Mouse (Mus musculus): ENCODE data around the gene Rnf207.

Gene Rnf207

DNA sequence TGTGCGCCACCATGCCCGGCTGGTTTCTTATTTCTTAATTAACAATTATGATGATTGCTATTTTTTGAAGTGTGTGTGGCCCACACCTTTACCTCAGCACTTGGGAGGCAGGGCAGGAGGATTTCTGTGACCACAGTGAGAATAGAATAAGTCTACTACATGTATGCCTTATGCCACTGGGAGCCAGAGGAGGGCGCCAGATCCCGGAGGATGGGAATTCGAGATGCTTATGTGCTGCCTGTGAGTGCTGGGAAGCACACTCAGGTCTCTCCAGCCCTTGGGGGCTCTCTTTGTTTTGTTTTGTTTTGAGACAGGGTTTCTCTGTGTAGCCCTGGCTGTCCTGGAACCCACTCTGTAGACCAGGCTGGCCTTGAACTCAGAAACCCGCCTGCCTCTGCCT lies 9.9 kb upstream of the Rnf207 start:
- DNase-seq (ENCODE audit: low spot score): peak; percentile 34

DNA sequence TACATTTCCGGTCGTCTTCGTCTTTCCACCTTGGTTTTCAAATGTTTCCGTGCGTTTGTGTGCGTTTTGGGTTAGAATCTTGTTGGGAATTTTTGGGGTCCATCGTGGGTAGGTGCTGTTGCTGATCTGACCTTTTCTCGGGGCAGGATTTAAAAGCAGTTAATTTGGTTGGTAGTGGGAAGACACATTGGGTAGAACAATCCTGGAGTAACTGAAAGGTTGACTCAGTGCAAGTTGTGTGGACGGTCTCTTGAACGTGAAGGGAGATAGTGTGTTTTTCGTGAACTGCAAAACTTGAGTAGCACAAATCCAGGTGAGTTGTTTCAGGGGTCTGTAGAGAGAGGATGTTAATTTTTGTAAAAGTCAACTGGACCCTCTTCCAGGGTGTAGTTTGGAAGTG lies 7.8 kb upstream of the Rnf207 start:
- no peak for DNase-seq (ENCODE audit: low spot score)

DNA sequence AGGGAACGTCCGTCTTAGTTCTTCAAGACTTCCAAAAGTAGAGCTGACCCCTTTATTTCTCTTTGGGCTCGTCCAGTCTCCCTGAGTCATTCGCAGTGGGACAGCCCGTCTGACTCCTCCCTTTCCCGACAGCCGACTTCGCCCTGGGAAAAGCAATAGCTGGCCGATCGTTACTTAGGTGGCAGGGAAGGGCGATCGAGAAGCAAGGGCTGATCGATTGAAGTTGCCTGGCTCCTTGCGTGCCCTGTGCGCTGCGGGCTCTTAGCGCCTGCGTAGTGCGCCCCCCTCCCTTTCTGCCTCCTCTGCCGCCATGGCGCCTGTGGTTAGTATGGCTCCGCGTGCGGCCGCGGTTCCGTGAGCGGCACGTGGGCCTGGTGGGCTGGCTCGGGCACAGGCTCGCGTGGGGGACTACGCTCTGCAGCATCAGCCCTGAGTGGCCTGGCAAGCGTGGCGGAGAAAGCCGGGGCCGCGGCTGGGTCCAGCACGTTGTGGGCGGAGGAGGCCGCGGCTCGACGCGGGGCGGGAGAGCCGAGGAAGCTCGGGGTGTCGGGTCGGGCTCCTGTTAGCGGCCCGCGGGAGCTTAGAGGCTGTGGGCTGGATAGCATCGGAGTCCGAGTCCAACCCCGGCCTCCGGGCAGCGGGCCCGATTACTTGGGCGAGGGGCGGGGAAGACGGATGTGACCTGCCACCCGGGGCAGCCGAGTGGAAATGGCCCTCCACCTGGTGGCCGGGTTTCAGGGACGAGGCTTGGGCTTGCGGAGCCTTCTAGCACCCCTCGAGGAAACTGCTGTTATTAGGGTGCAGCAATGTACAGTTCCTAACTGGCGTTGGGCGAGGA lies 7.0 kb upstream of the Rnf207 start, which contains the start of gene Rpl22:
TSS of gene Rpl22 (plus strand) at position 169 of the 838 bp plus-strand sequence.
- peak; percentile 96 for DNase-seq (ENCODE audit: low spot score)

DNA sequence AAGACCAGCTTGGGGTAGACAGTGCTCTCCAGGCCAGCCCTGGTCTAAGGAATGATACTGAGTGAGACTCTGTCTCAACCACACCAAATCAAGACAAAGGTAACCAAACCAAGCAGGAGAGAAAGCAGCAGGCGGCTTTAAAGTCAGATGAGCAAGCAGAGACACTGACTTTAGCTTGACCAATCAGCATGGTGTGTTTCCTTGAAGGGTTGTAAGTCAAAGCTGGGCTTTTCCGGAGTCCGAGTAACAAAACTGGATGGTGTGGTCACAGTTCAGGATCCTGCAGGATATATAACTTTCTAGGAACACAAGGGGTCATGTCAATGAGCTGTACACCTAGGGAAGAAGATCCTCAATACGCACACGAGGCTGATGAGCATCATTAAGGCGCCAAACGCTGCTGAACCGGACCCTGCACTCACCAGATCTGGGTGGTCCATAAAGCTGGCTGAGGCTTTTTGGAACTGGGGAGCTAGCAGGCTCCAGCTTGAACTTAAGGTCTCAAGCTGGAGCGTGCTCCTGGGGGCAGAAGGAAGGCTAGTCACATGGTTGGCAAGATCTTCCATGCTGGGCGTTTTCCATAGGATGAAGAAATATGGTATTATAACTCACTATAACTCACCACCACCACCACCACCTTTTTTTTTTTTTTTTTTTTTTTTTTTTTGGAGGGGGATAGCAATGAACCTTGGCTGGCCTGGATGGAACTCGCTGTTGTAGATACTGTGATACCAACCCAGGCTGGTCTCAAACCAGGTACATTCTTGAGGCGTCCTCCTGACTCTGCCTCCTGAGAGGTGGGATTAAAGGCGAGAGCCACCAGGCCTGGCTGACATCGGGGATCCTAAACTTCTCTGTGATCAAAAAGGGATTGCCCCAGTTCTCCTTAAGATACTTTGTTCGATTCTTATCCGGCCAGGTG lies 6.1 kb upstream of the Rnf207 start:
- DNase-seq (ENCODE audit: low spot score): no peak

DNA sequence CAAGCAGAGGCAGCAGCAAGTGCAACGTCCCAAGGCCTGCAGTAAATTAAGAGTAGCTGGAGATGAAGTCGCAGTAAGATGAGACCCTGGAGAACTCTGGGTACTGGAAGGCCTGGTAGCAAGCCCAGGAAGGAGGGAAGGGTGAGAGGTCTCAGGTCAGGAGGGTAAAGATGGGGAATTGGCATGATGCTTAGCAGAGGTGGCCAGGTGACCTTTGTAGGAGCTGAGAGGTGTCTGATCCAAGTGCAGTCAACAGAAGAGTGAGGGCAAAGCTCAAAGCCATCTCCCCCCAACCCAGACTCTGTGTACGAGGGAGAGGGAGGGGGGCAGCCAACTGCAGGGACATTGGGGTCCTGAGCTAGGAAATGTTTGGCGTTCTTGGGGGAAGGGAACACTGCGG lies 2.7 kb upstream of the Rnf207 start:
- no peak for DNase-seq (ENCODE audit: low spot score)

DNA sequence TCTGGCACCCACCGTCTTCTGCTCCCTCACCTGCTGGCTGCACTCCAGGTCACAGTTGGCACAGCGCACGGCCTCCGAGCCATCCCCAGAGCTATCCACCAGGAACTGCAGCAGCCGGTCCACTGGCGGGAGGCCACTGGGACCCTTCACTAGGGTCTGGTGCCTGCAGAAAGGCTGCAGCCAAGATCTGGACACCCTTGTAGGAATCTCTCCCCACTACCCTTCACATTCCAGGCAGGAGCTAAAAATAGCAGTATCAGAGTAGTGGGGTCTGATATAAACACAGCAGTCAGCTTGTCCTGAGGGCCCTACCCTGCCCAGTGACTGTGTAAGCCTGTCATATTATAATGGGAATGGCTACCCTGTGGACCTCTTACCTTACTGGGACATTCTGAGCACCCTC lies 1.2 kb downstream of the Rnf207 start:
- DNase-seq (ENCODE audit: low spot score): no peak

DNA sequence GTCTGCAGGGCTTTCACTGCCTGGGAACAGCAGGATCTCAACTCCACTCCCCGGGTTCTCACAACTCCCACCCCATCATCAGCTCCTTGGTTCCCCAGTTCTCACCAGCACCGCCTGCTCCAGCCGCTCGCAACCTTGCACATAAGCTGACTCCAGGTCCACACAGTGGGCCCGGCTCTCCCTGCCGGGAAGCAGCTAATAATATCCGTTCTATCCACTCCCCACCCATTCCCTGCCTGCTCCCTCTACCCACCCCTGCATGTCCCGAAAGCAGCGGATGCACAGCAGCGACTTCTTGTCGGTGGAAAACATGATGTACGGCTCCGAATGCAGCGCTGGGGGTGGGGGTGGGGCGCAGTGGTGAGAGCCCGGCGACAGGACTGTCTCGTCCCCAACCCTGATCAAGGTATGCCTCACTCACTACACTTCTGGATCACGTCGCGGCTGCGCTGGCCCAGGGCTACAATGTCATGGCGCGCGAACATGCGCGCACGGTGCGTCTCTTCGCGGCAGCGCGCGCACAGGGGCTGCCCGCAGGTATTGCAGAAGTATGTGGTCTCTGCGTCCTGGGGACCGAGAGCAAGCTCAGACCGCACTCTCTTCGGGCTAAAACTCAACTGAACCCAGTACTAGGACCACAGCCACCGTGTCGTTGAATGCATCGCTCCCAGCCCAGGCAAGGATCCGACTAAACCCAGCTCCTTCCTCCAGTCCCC lies 3.1 kb downstream of the Rnf207 start:
- no peak for DNase-seq (ENCODE audit: low spot score)

DNA sequence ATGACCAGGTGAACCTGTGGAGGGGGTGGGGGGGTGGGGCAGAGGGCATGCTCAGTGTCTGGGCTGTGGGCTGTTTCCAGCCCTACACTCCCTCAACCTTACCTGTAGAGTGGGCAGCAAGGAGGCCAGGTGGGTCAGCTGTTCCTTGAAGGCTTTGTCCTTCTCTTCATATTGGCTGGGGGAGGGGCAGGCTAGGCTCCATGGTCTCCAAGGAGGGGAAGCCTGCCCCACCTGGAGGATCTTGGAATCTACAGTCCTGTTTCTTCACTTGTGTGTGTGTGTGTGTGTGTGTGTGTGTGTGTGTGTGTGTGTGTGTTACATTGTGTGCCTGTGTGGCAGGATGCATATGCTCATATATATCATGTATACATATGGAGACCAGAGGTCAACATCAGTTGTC lies 4.9 kb downstream of the Rnf207 start:
- no peak for DNase-seq (ENCODE audit: low spot score)

DNA sequence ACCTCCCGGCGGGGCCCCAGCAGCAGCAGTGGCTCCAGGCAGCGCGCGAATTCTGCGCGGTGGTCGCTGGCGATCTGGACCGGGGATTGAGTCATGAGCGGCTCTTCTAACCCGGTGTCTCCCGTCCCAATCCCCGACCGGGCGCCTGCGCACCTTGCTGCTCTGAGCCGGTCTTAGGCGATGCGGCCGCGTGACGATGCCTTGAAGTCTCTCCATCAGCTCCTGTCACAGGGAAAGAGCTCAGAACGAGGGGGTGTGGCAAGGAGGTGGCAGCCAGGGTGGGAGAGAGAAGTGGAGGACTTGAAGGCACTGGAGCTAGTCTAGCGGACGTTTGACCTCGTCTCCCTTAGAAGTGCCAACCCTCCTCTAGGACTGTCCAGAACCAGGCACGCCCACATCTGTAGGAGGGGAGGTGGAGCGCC lies 5.6 kb downstream of the Rnf207 start:
- peak; percentile 32 for DNase-seq (ENCODE audit: low spot score)

DNA sequence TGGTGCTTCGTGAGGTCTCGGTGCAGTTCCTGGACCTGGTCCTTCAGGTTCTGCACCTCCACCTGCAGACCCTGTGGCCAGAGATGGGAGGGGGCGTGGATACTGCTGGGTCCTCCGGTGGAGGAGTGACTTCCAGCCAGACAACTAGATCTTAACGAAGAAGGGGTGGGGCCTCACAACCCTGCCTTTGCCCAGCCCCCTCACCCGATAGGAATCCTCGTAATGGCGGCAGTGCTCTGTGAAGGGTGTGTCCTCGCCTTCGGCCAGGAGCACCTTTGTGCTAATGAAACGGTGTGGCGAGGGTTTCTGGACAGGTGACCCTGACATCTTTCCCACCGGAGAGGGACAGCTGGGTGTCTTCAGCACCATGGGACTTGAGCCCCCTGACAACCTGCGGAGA lies 6.6 kb downstream of the Rnf207 start:
- no peak for DNase-seq (ENCODE audit: low spot score)

DNA sequence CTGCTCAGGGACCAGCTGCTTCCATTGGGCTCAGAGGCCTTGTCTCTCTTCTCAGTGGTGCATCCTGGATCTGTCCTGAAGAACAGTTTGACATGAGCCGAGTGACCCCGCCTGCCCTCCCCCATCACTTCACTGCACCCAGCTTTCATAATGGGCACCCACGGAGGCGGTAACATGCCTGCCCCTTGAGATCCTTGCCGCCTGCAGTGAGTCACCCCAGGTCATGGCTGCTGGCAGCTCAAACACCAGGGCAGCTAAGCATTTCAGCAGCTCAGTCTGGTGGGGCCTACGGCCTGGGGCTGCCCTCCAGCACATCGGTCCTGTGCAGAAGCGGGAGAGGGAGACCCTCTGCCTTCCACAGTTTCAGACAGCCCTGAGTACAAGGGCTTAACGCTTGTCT lies 11.3 kb downstream of the Rnf207 start:
- DNase-seq (ENCODE audit: low spot score): no peak

DNA sequence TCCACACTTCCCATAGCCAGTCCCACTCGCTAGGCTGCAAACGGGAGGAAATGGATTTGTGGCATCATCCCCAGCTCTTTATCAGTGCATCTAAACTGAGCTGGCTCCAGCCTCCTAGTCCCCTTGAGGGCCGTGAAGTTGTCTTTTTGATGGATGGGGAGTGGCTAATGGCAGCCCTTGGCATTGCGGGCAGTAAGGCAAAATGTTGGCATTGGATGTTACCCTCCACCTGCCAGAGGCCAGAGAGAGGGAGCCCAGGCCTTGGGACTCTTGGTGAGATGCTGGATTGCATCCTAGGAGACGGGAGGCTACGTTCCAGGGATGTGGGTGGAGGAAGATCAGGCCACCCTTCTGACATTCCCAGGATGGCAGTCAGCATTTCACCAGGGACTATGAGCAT lies 12.8 kb downstream of the Rnf207 start:
- no peak for DNase-seq (ENCODE audit: low spot score)

DNA sequence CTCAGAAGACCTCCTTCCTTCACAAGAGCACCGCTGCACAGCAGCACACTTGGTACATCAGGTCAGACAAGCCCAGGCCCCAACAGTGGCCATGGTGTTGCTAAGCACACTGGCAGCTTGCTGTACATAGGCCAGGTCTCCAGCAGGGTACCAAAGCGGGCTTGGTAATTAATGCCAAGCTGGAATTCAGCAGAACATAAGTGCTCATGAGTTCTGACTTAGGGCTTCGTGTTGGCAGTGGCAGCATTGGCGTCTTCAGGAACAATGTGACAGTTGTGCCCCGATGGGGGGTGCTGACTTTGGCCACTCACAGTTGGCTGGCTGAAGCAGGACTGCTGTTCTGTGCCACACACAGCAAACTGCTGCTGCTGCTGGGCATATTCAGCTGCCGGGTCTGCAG lies 14.1 kb downstream of the Rnf207 start:
- DNase-seq (ENCODE audit: low spot score): no peak

DNA sequence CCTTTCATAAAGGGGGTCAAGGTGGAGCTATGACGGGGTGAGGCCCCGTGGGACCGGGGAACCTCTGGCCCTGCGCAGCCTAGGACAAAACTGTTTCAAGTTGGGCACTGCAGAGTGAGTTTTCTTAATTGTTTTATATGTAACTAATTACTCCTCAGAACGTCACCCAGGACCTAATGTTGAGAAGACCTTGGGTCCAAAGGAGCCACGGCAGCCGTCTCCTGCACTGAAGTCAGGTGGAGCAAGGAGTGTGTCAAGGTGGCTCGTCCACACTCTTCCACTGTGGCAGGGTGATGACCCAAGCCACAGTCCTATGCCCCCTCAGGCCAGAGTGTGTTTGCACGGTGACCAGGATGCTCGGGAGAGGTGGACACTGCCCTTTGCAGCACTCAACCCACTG lies 15.6 kb downstream of the Rnf207 start:
- DNase-seq (ENCODE audit: low spot score): no peak

DNA sequence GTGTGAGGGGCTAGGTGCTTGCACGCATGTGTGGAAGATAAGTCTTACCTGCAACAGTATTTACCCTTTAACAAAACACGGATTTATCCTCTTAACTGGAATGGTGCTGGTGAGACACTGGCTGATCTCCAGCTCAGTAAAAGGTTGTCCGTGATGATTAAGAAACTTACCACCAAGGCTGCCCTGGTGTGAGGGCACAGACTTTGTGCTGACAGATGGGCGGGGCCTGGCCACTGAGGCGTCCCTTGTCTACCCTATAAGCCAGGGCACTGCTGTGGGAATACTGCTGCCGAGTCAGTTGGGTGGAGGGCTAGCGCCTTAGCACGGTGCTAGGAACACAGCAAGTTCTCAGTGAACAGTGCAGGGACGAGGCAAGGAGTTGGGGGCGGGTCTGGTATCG lies 16.8 kb downstream of the Rnf207 start:
- no peak for DNase-seq (ENCODE audit: low spot score)

DNA sequence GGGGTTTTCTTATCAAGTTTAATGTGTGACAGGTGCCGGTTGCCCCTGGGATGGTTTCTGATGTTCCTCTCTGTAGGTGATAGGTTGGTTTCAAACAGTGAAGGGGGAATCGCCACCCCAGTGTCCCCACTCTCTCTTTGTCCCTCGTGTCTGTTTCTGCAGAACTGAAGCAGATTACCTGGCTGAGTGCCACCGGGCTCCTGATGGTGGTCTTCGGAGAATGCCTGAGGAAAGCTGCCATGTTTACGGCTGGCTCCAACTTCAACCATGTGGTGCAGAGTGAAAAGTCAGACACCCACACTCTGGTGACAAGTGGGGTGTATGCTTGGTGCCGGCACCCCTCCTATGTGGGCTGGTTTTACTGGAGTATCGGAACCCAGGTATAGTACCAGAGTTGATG lies 18.4 kb downstream of the Rnf207 start:
- no peak for DNase-seq (ENCODE audit: low spot score)

DNA sequence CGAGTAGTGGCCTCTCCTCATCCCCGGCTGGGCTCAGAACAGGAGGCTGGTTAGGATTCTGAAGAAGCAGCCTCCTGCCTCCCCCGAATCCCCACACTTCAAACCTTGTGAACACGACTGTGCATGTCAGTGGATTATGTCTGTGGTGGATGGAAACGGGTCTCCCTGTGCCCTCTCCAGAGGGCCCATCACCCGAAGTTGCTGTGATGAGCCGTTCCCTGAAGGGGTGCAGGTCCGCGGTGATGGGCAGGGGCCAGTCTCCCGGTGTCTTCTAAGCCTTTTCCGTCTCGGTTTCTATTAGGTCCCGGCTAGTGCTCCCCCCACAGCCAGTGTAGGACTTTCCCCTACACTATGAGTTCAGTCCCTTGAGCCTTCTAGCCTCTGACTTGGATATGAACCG lies 20.0 kb downstream of the Rnf207 start:
- DNase-seq (ENCODE audit: low spot score): no peak

DNA sequence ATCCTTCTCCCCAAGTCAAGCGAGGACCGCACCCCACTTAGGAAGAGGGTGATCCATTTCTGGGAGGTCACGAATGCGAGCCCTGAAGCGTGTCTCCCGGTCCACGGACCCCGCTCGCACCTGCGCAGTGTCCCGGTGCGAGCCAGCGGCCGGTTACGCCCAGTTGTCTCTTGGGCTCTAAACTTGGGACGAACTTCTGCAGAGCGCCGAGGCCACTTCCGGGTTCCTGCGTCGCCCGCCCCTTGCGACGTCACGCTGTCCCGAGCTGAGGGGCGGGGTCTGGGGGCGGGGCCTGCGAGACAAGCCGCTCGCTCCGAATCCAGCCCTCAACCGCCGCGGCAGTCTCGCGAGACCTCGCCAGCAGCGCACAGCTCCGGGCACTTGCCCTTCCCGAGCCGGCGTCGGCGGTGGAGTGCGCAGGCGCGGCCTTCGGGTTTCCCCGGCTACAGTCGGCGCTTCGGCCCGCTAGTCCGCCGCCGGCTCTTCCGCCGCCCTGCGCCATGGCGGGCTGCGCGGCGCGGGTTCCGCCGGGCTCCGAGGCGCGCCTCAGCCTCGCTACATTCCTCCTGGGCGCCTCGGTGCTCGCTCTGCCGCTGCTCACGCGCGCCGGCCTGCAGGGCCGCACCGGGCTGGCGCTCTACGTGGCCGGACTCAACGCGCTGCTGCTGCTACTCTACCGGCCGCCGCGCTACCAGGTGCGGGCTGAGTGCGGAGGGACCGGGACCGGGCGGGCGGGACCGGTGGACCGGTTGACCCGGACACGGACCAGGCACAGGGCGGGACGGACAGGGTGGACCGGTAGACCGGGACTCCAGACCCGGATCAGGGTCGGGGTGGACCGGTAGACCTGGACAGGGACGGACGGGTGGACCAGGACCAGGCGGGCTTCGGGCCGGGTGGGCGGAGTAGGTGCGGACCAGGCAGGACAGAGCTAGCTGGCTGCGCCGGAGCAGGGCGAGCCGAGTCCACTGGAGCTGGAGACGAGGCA lies 21.6 kb downstream of the Rnf207 start, which contains the start of gene Icmt:
TSS of gene Icmt (plus strand) at position 354 of the 988 bp plus-strand sequence.
- peak; percentile 99 for DNase-seq (ENCODE audit: low spot score)

DNA sequence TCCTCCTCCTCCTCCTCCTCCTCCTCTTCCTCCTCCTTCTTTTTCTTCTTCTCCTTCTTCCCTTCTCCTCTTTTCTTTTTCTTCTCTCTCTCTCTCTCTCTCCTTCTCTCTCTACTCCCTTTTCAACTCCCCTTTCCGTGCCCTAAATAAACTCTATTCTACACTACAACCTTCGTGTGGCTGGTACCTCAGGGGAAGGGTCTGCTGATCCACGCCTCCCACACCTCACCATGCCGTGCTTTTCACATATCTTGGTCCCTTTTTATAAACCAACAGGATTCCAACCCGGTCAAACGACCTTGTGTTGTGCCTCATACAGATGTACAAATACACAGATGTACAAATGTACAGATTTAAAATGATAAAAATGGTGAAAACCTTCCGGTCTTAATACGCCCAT lies 22.4 kb downstream of the Rnf207 start:
- no peak for DNase-seq (ENCODE audit: low spot score)

DNA sequence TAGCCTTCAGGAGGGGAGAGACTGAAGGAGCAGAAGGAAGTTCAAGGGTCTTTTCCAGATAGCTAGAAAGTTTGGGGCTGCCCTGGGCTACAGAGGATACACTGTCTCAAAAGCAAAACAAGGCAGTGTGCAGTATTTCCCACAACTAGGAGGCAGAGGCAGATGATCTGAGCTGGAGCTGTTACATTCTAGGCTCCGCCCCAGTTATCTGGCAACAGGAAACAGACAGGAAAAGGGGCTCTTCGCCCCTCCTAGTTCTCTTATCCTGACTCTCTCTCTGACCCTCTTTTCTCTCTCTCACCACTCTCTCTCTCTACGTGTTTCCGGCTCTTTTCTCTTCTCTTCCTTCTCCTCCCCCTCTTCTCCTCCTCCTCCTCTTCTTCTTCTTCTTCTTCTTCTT lies 22.9 kb downstream of the Rnf207 start:
- no peak for DNase-seq (ENCODE audit: low spot score)
